Mouse (Mus musculus) granulocyte monocyte progenitor cell, adult 5-6 weeks (primary cell): ENCODE measurements around the gene Ovol1. TPM values are rescaled to one million over a fixed set of nuclear protein-coding genes. Genes with fewer than 3 reads are reported as not detected.
A peak's percentile ranks its signal among the peaks of the same experiment; 100 is the strongest.

Experiments used
- ATAC-seq: replicated peaks from 2 replicates; pipeline ENCODE4 v1.8.0; 2016; ENCODE audit warnings: mild to moderate bottlenecking, moderate TSS enrichment, inconsistent platforms; ENCODE audit not compliant: poor library complexity, severe bottlenecking
- total RNA-seq, 2 experiments: library from RNA; stranded (forward) in 1 of 2; stranded (reverse) in 1 of 2; fragments of 200-712, 200-1000 nt in 1 of 2; fragments of >200 nt in 1 of 2; fragmentation: Nextera tagmentation in 1 of 2; gene quantifications; 2 replicates each; pipeline ENCODE4 v1.2.3; 2014 to 2017

The Ovol1 gene
- total RNA-seq (2014; fragmentation: Nextera tagmentation), result not detected in 2 replicates
- total RNA-seq (2017), result not detected in 2 replicates

- no peak; the same call in 1 of the 2 replicates for ATAC-seq
Observed at GRCm38 (mm10) chr19:5560457-5561041, at the start of gene Ovol1. Gene Ovol1, minus strand, starts transcription at chr19:5560646.

GRCm38 (mm10) chr19:5609547-5610404 is 49.3 kb upstream of the Ovol1 start, which contains the start of gene Kat5:
Gene Kat5, minus strand, starts transcription at chr19:5610237.
- ATAC-seq, result peak; percentile 76

GRCm38 (mm10) chr19:5609171-5609546 is 48.7 kb upstream of the Ovol1 start:
- no peak for ATAC-seq

- ATAC-seq, result no peak
Observed at GRCm38 (mm10) chr19:5608707-5609106, 48.3 kb upstream of the Ovol1 start.

- no peak for ATAC-seq
Observed at GRCm38 (mm10) chr19:5607705-5608410, 47.4 kb upstream of the Ovol1 start.

- ATAC-seq, result no peak
Observed at GRCm38 (mm10) chr19:5606196-5606595, 45.8 kb upstream of the Ovol1 start.

- ATAC-seq, result no peak
Observed at GRCm38 (mm10) chr19:5605126-5605525, 44.7 kb upstream of the Ovol1 start.

- ATAC-seq, result no peak
Observed at GRCm38 (mm10) chr19:5603664-5604063, 43.2 kb upstream of the Ovol1 start.

GRCm38 (mm10) chr19:5601752-5602541 is 41.5 kb upstream of the Ovol1 start, which contains the start of gene Rnaseh2c:
Gene Rnaseh2c, plus strand, starts transcription at chr19:5601873.
- ATAC-seq, result peak; percentile 47

- ATAC-seq, result peak; percentile 59
Observed at GRCm38 (mm10) chr19:5599224-5599623, 38.8 kb upstream of the Ovol1 start.

- peak; percentile 72 for ATAC-seq
Observed at GRCm38 (mm10) chr19:5591888-5592287, 31.4 kb upstream of the Ovol1 start.

- no peak for ATAC-seq
Observed at GRCm38 (mm10) chr19:5589159-5589558, 28.7 kb upstream of the Ovol1 start.

- no peak for ATAC-seq
Observed at GRCm38 (mm10) chr19:5581995-5582394, 21.5 kb upstream of the Ovol1 start.

- no peak for ATAC-seq
Observed at GRCm38 (mm10) chr19:5580776-5581175, 20.3 kb upstream of the Ovol1 start.

GRCm38 (mm10) chr19:5579971-5580370 is 19.5 kb upstream of the Ovol1 start:
- no peak for ATAC-seq

GRCm38 (mm10) chr19:5575336-5575735 is 14.9 kb upstream of the Ovol1 start:
- no peak for ATAC-seq

GRCm38 (mm10) chr19:5572331-5573125 is 12.1 kb upstream of the Ovol1 start:
- ATAC-seq, result peak; percentile 49

- ATAC-seq, result peak; percentile 63
Observed at GRCm38 (mm10) chr19:5571831-5572230, 11.4 kb upstream of the Ovol1 start.
